Mouse (Mus musculus) intestine, embryonic 14.5 days (tissue): ENCODE measurements at regions not wholly inside any gene's neighbourhood (a gene's known extent, or its start where the extent isn't known, plus 50 kb on each side); places are given as distances from the start of the nearest gene placed in this dataset.
"Not testable (repeated sequence)": the region's sequence is repeated elsewhere in the genome, so short reads cannot be mapped to it uniquely, and the experiment has no call there.

Experiments
- ATAC-seq: fragments of 200-750 bp; cut with Nextera tagmentation; replicated peaks from 2 replicates; pipeline ENCODE4 v1.8.0; 2017; ENCODE audit warnings: low read depth, moderate number of reproducible peaks, moderate TSS enrichment, moderate library complexity; ENCODE audit not compliant: low FRiP score, low TSS enrichment
- DNase-seq: peaks from one replicate; pipeline ENCODE4 v3.0.0-alpha.2; 2018; ENCODE audit warnings: low spot score
- H3K27ac ChIP-seq: fragments of 300-500 bp; sonication (generic); 2 replicates; pipeline ENCODE4 v1.5.1; 2014; ENCODE audit warnings: low read depth, mild to moderate bottlenecking, control low read depth
- H3K27me3 ChIP-seq: fragments of 300-500 bp; sonication (generic); replicated peaks from 2 replicates; pipeline ENCODE4 v1.6.1; 2014; ENCODE audit warnings: low read length, control low read depth; ENCODE audit not compliant: control insufficient read depth, insufficient read depth
- H3K36me3 ChIP-seq: fragments of 300-500 bp; sonication (generic); 2 replicates; pipeline ENCODE4 v1.6.1; 2014; ENCODE audit warnings: low read length, control low read depth; ENCODE audit not compliant: control insufficient read depth, insufficient read depth
- H3K4me1 ChIP-seq: fragments of 300-500 bp; sonication (generic); replicated peaks from 2 replicates; pipeline ENCODE4 v1.6.1; 2014; ENCODE audit warnings: low read length, control low read depth, mixed read lengths; ENCODE audit not compliant: control insufficient read depth, insufficient read depth
- H3K4me2 ChIP-seq: fragments of 300-500 bp; sonication (generic); 2 replicates; pipeline ENCODE4 v1.6.1; 2014; ENCODE audit warnings: low read length
- H3K4me3 ChIP-seq: fragments of 300-500 bp; sonication (generic); 2 replicates; pipeline ENCODE4 v1.5.1; 2014; ENCODE audit warnings: low read depth, low read length, control low read depth, mixed read lengths
- H3K9ac ChIP-seq: fragments of 300-500 bp; sonication (generic); 2 replicates; pipeline ENCODE4 v1.6.1; 2014; ENCODE audit warnings: mild to moderate bottlenecking, low read length
- H3K9me3 ChIP-seq: fragments of 300-500 bp; sonication (generic); 2 replicates; pipeline ENCODE4 v1.6.1; 2016; ENCODE audit warnings: low read length, control low read depth; ENCODE audit not compliant: control insufficient read depth
- WGBS: fragments of 180-500 bp; shearing (Covaris S2); extraction: QIAGEN DNeasy Blood & Tissue Kit; methylation state at CpG from one replicate; pipeline ENCODE4 v1.1.7; 2014; 5-methylcytosine and 5-hydroxymethylcytosine counted together

GRCm38 (mm10) chr12:80055894-80056293, 56.9 kb downstream of the Zfp36l1 start:
- not testable (repeated sequence) for H3K4me3 ChIP-seq, H3K36me3 ChIP-seq, H3K9me3 ChIP-seq, H3K4me2 ChIP-seq, H3K9ac ChIP-seq, H3K27me3 ChIP-seq, ATAC-seq, H3K27ac ChIP-seq, DNase-seq
- peaks cover 11% of the 10 kb centered on the region for H3K4me1 ChIP-seq
- WGBS: 100% methylated on average over 1 of the region's 1 CpGs

- Histone ChIP-seq H3K4me1 (peaks cover 6% of the 10 kb centered on the region; the same call in 1 of the 2 replicates), H3K27me3 (no peaks in the 10 kb centered on the region), H3K9me3 (no peaks in the 10 kb centered on the region), H3K36me3 (no peaks in the 10 kb centered on the region), H3K9ac (no peak overlapping the region), H3K4me2 (no peak overlapping the region), H3K4me3 (no peak overlapping the region), H3K27ac (peak overlapping the region; percentile 19)
- no peak for ATAC-seq
- WGBS: 46% methylated on average over 2 of the region's 2 CpGs
- no peak for DNase-seq
Observed at GRCm38 (mm10) chr12:80055394-80055793, 57.4 kb downstream of the Zfp36l1 start.

GRCm38 (mm10) chr12:80054655-80055037, 58.2 kb downstream of the Zfp36l1 start:
- Histone ChIP-seq H3K27ac (peak overlapping the region; percentile 19), H3K36me3 (no peaks in the 10 kb centered on the region), H3K4me1 (0 out of 2 replicates have a peak, but pooled peaks cover under 1% of the 10 kb centered on the region), H3K9me3 (no peaks in the 10 kb centered on the region), H3K9ac (no peak overlapping the region), H3K4me2 (no peak overlapping the region), H3K27me3 (no peaks in the 10 kb centered on the region), H3K4me3 (no peak overlapping the region)
- ATAC-seq: no peak
- 72% methylated on average over 3 of the region's 3 CpGs for WGBS
- no peak for DNase-seq

- Histone ChIP-seq H3K4me1 (no peaks in the 10 kb centered on the region), H3K36me3 (no peaks in the 10 kb centered on the region), H3K9ac (no peak overlapping the region), H3K4me3 (no peak overlapping the region), H3K4me2 (no peak overlapping the region), H3K27me3 (no peaks in the 10 kb centered on the region), H3K9me3 (no peaks in the 10 kb centered on the region), H3K27ac (no peak overlapping the region)
- ATAC-seq: no peak
- WGBS: 73% methylated on average over 9 of the region's 9 CpGs
- DNase-seq: no peak
Observed at GRCm38 (mm10) chr12:80053902-80054654, 58.7 kb downstream of the Zfp36l1 start.

GRCm38 (mm10) chr12:80048215-80048979, 64.4 kb downstream of the Zfp36l1 start:
- Histone ChIP-seq H3K4me2 (no peak overlapping the region), H3K27ac (no peak overlapping the region), H3K9ac (no peak overlapping the region), H3K27me3 (no peaks in the 10 kb centered on the region), H3K36me3 (no peaks in the 10 kb centered on the region), H3K9me3 (no peaks in the 10 kb centered on the region), H3K4me3 (no peak overlapping the region), H3K4me1 (0 out of 2 replicates have a peak, but pooled peaks cover under 1% of the 10 kb centered on the region)
- 66% methylated on average over 4 of the region's 4 CpGs for WGBS
- ATAC-seq (no peak), DNase-seq (no peak)

- 78% methylated on average over 6 of the region's 6 CpGs for WGBS
- no peak for ATAC-seq
- 0 out of 2 replicates have a peak, but pooled peaks cover 4% of the 10 kb centered on the region for H3K4me1 ChIP-seq
- no peak overlapping the region for H3K4me3 ChIP-seq
- H3K9ac ChIP-seq: no peak overlapping the region
- no peaks in the 10 kb centered on the region for H3K9me3 ChIP-seq
- DNase-seq: no peak
- H3K36me3 ChIP-seq: no peaks in the 10 kb centered on the region
- H3K27ac ChIP-seq: 0 out of 2 replicates have a peak overlapping the region, but pooled peaks have one; percentile 7
- H3K27me3 ChIP-seq: no peaks in the 10 kb centered on the region
- H3K4me2 ChIP-seq: no peak overlapping the region
Observed at GRCm38 (mm10) chr12:80046625-80047303, 66.0 kb downstream of the Zfp36l1 start.

GRCm38 (mm10) chr12:80041510-80042324, 71.1 kb downstream of the Zfp36l1 start:
- H3K4me3 ChIP-seq: no peak overlapping the region
- H3K27me3 ChIP-seq: no peaks in the 10 kb centered on the region
- no peaks in the 10 kb centered on the region for H3K36me3 ChIP-seq
- no peak overlapping the region for H3K27ac ChIP-seq
- 82% methylated on average over 11 of the region's 11 CpGs for WGBS
- 0 out of 2 replicates have a peak, but pooled peaks cover 8% of the 10 kb centered on the region for H3K4me1 ChIP-seq
- H3K4me2 ChIP-seq: no peak overlapping the region
- DNase-seq (no peak), ATAC-seq (no peak)
- no peaks in the 10 kb centered on the region for H3K9me3 ChIP-seq
- no peak overlapping the region for H3K9ac ChIP-seq

GRCm38 (mm10) chr12:80041012-80041411, 71.8 kb downstream of the Zfp36l1 start:
- no peak overlapping the region for H3K4me3 ChIP-seq
- no peak overlapping the region for H3K4me2 ChIP-seq
- H3K27ac ChIP-seq: no peak overlapping the region
- ATAC-seq (no peak), DNase-seq (no peak)
- H3K36me3 ChIP-seq: no peaks in the 10 kb centered on the region
- H3K9me3 ChIP-seq: no peaks in the 10 kb centered on the region
- no peak overlapping the region for H3K9ac ChIP-seq
- H3K27me3 ChIP-seq: no peaks in the 10 kb centered on the region
- WGBS: 85% methylated on average over 6 of the region's 6 CpGs
- H3K4me1 ChIP-seq: 0 out of 2 replicates have a peak, but pooled peaks cover 8% of the 10 kb centered on the region
